Comparison of ENCODE assay signal across 8 mouse cellular contexts in genomic region chr4:127935369-127935768, GRCm38 (mm10). TPM values are rescaled to one million over a fixed set of nuclear protein-coding genes. Genes with fewer than 3 reads are reported as not detected.
DNase-seq lines count a peak whose midpoint lies in the region; ATAC-seq lines count a peak whose summit lies in the region.

No protein-coding gene starts in this region.

- no peak overlapping the region for H3K4me3 ChIP-seq in intestine, embryonic 14.5 days (ENCODE audit: low read depth, low read length)
- H3K4me3 ChIP-seq in intestine, embryonic 16.5 days (ENCODE audit: low read length): no peak overlapping the region

- no peak overlapping the region for H3K9ac ChIP-seq in intestine, embryonic 14.5 days (ENCODE audit: low read length)
- no peak overlapping the region for H3K9ac ChIP-seq in intestine, embryonic 16.5 days (ENCODE audit: low read depth, low read length)

- no peak overlapping the region for H3K27ac ChIP-seq in intestine, embryonic 14.5 days (ENCODE audit: low read depth)
- H3K27ac ChIP-seq in intestine, embryonic 16.5 days (ENCODE audit: low read length): no peak overlapping the region

- no peaks in the 10 kb centered on the region for H3K9me3 ChIP-seq in intestine, embryonic 14.5 days (ENCODE audit: control insufficient read depth, low read length)
- no peaks in the 10 kb centered on the region for H3K9me3 ChIP-seq in intestine, embryonic 16.5 days (ENCODE audit: control insufficient read depth, low read length)

- no peak overlapping the region for H3K4me2 ChIP-seq in intestine, embryonic 14.5 days (ENCODE audit: low read length)
- H3K4me2 ChIP-seq in intestine, embryonic 16.5 days (ENCODE audit: low read depth, low read length): no peak overlapping the region

- no peaks in the 10 kb centered on the region for H3K4me1 ChIP-seq in intestine, embryonic 14.5 days (replicated peaks; ENCODE audit: control insufficient read depth, insufficient read depth, low read length)
- H3K4me1 ChIP-seq in intestine, embryonic 16.5 days (ENCODE audit: control insufficient read depth, insufficient read depth, low read length): no peaks in the 10 kb centered on the region

- no peaks in the 10 kb centered on the region for H3K27me3 ChIP-seq in intestine, embryonic 14.5 days (replicated peaks; ENCODE audit: control insufficient read depth, insufficient read depth, low read length)
- no peaks in the 10 kb centered on the region for H3K27me3 ChIP-seq in intestine, embryonic 16.5 days (replicated peaks; ENCODE audit: control insufficient read depth, insufficient read depth, low read length)

- peak; percentile 52 for DNase-seq in intestine, embryonic 14.5 days (ENCODE audit: low spot score)
- peak; percentile 27 for DNase-seq in ES-CJ7 (ENCODE audit: low read depth, low spot score)
- DNase-seq in R1 (ENCODE audit: low read depth, low spot score): peak; percentile 61
- peak; percentile 19 for DNase-seq in forelimb bud, embryonic 11.5 days (ENCODE audit: low read depth, low spot score)
- DNase-seq in retina, postnatal 7 days (ENCODE audit: low read depth, low spot score): peak; percentile 6
- no peak for DNase-seq in urinary bladder, postnatal 10 days (ENCODE audit: low spot score)
- no peak for DNase-seq in thymus, postnatal 25 days

- WGBS in intestine, embryonic 14.5 days: 49% methylated on average over 3 of the region's 3 CpGs
- WGBS in intestine, embryonic 16.5 days: 46% methylated on average over 3 of the region's 3 CpGs

- no peak for ATAC-seq in intestine, embryonic 14.5 days (replicated peaks; ENCODE audit: low FRiP score, low TSS enrichment, low read depth)
- ATAC-seq in intestine, embryonic 16.5 days: no peak

- H3K36me3 ChIP-seq in intestine, embryonic 14.5 days (ENCODE audit: control insufficient read depth, insufficient read depth, low read length): no peaks in the 10 kb centered on the region
- H3K36me3 ChIP-seq in intestine, embryonic 16.5 days (ENCODE audit: control insufficient read depth, insufficient read depth, low read length): no peaks in the 10 kb centered on the region

RNA-seq across cellular contexts. Expression of gene CK137956, which starts 35.4 kb away (rescaled TPM):
- not detected in 2 replicates for polyA plus RNA-seq in intestine, embryonic 14.5 days (2014; fragmentation: Nextera tagmentation; extraction: Ambion mirVana)
- not detected in 2 replicates for polyA plus RNA-seq in intestine, embryonic 16.5 days (2015; fragmentation: Nextera tagmentation; extraction: Ambion mirVana)

RNA-seq across cellular contexts. Expression of gene Csmd2, which starts 52.3 kb away (rescaled TPM):
- 0.18 and 0.19 TPM in 2 replicates for polyA plus RNA-seq in intestine, embryonic 14.5 days (2014; fragmentation: Nextera tagmentation; extraction: Ambion mirVana)
- 0.09 and 0.11 TPM in 2 replicates for polyA plus RNA-seq in intestine, embryonic 16.5 days (2015; fragmentation: Nextera tagmentation; extraction: Ambion mirVana)

Comparison
In these comparisons a context has a peak if more than half of its experiments do, and no peak if none do; other contexts are left out.
1. DNase-seq: peak in intestine, embryonic 14.5 days (single experiment), ES-CJ7 (single experiment), R1 (single experiment), forelimb bud, embryonic 11.5 days (single experiment) and retina, postnatal 7 days (single experiment); none in urinary bladder, postnatal 10 days (single experiment) and thymus, postnatal 25 days (single experiment).